21 mouse cellular contexts compared by ENCODE assay signal in the genomic region with DNA sequence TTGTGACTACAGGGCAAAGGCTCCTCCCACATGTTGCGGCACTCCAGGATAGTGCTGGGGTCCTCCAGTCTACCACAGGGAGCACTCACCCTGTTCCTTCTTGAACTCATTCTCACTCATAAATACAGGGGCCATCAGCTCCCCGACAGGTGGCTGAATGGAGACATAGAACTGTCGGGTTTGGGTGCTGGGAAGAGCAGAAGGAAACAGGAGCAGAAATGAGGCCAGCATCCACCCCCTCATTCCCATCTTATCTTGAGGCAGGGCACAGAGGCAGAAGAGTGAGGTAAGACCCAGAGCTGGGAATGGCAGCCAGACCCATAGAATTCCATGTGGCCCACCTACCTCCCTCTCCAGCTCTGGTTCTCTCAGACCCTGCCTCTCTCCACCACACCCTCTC.
DNase-seq lines count a peak whose midpoint lies in the region; ATAC-seq lines count a peak whose summit lies in the region.
"Had no signal": no experiment of that assay in that cellular context is flagged by ENCODE, and none has a peak within 500 bp of the region (broad histone marks: within the 10 kb centered on the region; RNA-seq: fewer than 3 reads in every experiment).

No protein-coding gene starts in this region.

- DNase-seq in frontal cortex, postnatal 36 days (ENCODE audit: low spot score in 2 of 2) = no peak
- peak; percentile 48 for DNase-seq in right cerebral cortex, adult 18-20 months
- no peak for DNase-seq in right cerebral cortex, postnatal 36 days (ENCODE audit: low spot score in 2 of 2)
- DNase-seq in retina, embryonic 14.5 days (ENCODE audit: low spot score) = no peak
- DNase-seq: adrenal gland, adult 8-10 months; adrenal gland, postnatal 14 days; adrenal gland, postnatal 36 days; B cell, adult 2 months; cerebellum, adult 11 months; cerebellum, adult 18-20 months; cerebellum, adult 8-10 months; cerebellum, adult 9-11 months; cerebellum, postnatal 14 days; cerebellum, postnatal 36 days; embryo, embryonic 11 days had no signal

- peak; percentile 75 for ATAC-seq in frontal cortex, adult (ENCODE audit: low TSS enrichment)
- ATAC-seq: activated CD4-positive, CD25-positive, alpha-beta regulatory T cell, adult 4 months; CD4-positive, CD25-positive, alpha-beta regulatory T cell, adult 4 months; forebrain, embryonic 14.5 days; forebrain, embryonic 16.5 days; Patski had no signal
